Mouse (Mus musculus) embryonic fibroblast, embryonic 13.5 days (primary cell): ENCODE results near the gene Ppp4c.

Experiments used
- CTCF ChIP-seq: IDR thresholded peaks from 2 replicates; pipeline ENCODE4 v1.5.1; 2011; ENCODE audit warnings: mild to moderate bottlenecking, control low read depth, low read length, moderate library complexity, borderline replicate concordance; ENCODE audit not compliant: insufficient read depth
- POLR2A ChIP-seq: IDR thresholded peaks from 2 replicates; pipeline ENCODE4 v1.6.1; 2011; ENCODE audit warnings: low read depth, mild to moderate bottlenecking, control low read depth, low read length, moderate library complexity

DNA sequence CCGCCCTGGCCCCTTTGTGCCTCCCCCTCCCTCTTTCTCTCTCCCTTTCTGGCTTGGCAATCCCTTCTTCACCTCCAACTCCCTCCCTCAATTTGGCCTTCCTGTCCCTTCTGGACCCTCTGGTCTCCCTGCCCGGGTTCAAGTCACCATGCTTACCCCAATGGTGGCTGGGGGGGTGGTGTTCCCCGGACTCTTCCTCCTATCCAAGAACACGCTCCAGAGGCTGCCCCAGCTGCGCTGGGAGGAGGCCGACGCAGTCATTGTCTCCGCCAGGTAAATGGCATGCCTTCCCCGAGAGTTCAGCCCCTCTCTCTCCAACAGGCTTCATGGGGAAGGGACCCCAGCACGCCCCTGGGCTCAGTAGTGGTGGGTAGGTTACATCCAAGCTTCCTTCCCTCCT lies 31.6 kb upstream of the Ppp4c start:
- TF ChIP-seq POLR2A (no peak), CTCF (no peak)
